Mouse (Mus musculus) urinary bladder, postnatal 36 days (tissue): Measurements from ENCODE around the gene Hist1h1t.
"Not testable (repeated sequence)": the region's sequence is repeated elsewhere in the genome, so short reads cannot be mapped to it uniquely, and the experiment has no call there.

Experiments
- DNase-seq, 2 experiments: peaks; one replicate each; pipeline ENCODE4 v3.0.0; 2022; ENCODE audit warnings: low spot score in 2 of 2, mixed read lengths in 1 of 2

Gene Hist1h1t

DNA sequence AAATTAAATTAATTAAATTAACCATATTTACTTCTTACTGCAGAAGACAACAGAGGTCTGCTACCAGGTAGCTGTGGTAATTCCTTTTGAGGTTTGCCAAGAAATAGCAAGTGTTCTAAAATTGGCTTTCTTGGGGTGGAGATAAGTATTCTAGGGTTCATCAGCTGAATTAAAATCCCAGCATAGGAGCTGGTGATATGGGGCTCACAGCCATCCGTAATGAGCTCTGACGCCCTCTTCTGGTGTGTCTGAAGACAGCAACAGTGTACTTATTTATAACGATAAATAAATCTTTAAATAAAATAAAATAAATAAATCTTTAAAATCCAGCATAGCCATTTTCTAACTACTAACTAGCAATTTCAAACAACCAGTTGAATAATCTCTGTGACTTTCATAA lies 4.2 kb downstream of the Hist1h1t start:
- no peak for DNase-seq

DNA sequence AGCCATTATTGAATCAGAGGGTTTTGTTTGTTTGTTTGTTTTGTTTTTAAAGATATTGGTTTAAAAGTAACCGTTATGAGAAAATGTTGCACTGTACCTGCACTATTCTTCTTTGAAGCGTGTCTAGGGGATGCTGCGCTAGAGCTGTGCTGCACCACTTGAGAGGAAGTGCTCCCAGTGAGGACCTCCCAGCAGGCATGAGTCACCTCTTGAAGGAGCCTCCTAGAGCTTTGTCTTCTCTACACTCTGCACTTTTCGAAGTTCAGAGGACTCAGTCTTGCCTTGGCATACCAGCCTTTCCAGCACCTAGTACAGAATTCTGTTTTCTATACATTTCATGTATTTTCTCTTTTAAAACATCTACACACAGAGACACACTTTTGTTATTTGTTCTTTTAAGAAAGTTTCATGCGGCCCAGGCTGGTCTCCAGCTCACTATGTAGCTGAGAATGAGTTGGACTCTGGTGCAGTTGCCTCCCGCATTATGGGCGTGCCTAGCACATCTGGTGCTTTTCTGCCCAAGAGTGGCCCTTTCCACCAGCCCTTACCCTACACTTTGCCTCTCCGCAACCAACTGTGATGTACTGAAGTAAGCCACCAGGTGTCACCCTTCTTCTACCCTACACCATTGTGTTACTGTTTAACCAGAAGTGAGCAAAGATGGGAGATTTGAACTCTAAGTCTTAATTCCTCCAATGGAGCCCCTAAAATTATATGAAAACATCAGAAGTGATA lies 5.3 kb downstream of the Hist1h1t start:
- DNase-seq = peak; percentile 50 to 69

GRCm38 (mm10) chr13:23702220-23702619 lies 6.6 kb downstream of the Hist1h1t start:
- no peak for DNase-seq

- not testable (repeated sequence) for DNase-seq
Measured at GRCm38 (mm10) chr13:23702801-23703200, 7.2 kb downstream of the Hist1h1t start.

DNA sequence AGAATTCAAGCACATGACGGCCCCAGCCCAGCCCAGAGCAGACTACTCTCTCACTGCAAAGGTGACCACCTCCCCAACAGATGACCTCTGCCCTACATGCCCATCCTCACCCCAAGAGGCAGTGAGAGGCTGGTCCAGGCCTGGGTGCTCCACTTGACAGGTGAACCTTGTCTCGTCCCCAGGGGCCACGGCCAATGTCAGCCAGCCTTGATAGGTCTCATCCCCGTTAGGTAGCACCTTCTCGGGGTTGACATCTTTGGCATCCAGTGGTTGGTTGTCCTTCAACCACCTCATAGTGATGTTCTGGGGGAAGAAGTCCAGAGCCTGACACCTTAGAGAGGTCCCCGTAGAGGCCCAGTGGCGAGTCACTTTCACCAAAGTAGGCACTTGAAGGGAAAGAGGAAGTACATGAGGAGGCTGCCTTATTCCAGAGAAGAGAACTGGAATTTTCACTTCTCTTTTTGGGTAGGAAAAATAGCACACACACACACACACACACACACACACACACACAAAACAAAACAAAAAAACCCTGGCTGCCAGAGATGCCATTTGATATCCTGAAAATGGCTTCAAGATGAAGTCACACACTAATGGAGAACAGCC lies 10.2 kb downstream of the Hist1h1t start:
- DNase-seq = no peak

GRCm38 (mm10) chr13:23706771-23707170 lies 11.2 kb downstream of the Hist1h1t start:
- no peak for DNase-seq

- no peak for DNase-seq
Measured at GRCm38 (mm10) chr13:23708041-23708440, 12.4 kb downstream of the Hist1h1t start.

GRCm38 (mm10) chr13:23708654-23709053 lies 13.0 kb downstream of the Hist1h1t start:
- DNase-seq = no peak

- DNase-seq = peak in 1 of 2 experiments; percentile 24
Measured at GRCm38 (mm10) chr13:23709714-23710373, 14.2 kb downstream of the Hist1h1t start.

- peak; percentile 40 to 53 for DNase-seq
Measured at GRCm38 (mm10) chr13:23710374-23711089, 14.9 kb downstream of the Hist1h1t start, which contains the start of gene Hfe. TSS of gene Hfe (minus strand) at chr13:23710854.

DNA sequence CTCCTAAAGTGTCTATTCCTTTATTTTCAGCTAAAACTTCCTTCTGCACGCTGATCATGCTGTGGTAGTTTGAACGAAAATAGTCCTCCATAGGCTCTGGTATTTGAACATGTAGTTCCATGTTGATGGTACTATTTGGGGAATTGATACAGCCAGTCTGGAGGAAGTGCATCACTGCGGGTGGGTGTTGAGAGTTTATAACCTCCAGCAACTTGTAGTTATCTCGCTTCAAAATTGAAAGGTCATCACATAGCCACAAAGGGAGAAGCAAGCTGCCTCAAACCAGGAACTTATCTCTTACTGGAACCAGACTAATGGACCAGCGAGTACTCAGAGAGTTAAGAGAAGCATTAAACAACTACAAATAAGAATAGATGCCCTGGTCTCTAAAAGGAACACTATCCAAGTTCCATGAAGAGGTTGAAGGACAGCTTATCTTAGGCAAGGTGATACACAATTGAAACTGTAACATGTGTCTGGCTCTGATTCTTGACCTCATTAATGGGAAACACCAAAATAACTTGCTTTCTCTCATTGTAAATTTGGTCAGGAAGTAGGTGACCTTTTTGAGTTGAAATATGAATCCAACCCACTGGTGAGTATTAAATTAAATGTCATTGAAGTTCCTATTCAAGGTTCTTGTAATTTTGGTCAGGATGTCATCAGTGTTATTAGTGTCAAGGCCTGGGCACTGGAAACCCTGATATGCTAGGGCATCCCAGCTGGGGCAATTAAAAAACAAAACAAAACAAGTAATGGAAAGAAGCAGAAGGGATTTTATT lies 20.8 kb downstream of the Hist1h1t start:
- no peak for DNase-seq

GRCm38 (mm10) chr13:23717176-23717575 lies 21.6 kb downstream of the Hist1h1t start:
- no peak for DNase-seq

- not testable (repeated sequence) for DNase-seq
Measured at GRCm38 (mm10) chr13:23717593-23718245, 22.1 kb downstream of the Hist1h1t start.

DNA sequence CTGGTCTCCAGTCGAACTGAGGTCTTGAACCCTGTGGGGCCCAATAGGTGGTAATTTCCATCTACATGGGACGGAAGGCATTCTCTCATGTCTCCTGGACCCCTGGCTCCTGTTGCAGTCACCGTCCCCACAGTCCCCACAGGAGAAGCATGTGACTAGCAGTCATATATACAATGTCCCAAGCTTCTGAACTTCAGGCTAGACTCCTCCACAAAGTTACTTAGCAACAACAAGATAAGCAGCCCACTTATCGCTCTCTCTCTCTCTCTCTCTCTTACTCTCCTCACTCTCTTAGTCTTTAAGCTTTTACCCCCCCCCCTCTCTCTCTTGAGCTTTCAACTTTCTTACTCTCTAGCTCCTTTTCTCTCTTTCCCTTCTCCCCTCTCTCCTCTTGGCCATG lies 28.6 kb downstream of the Hist1h1t start:
- DNase-seq = no peak

DNA sequence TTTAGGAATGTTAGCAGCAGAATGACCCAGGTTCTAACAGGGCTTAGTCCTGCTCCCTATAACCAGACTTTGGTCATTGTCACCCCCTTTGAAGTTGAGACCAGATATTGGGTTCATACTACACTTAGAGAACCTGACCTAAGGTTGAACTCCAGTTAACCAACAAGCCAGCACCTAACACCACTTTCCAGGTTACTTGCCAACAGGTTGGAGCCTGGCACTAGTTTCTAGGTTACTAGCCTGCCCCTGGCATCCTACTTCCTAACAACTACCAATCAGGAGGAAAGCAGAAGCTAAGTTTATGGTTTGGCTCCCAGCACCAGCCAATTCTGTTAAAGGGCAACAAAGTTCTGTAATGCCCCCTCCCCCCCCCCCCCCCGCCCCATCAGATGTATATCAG lies 29.6 kb downstream of the Hist1h1t start:
- no peak for DNase-seq

- no peak for DNase-seq
Measured at GRCm38 (mm10) chr13:23728472-23729191, 33.0 kb downstream of the Hist1h1t start.

- DNase-seq = no peak
Measured at GRCm38 (mm10) chr13:23729192-23729525, 33.5 kb downstream of the Hist1h1t start.

- DNase-seq = no peak
Measured at GRCm38 (mm10) chr13:23729706-23730105, 34.1 kb downstream of the Hist1h1t start.

- peak; percentile 32 to 52 for DNase-seq
Measured at GRCm38 (mm10) chr13:23730479-23730878, 34.9 kb downstream of the Hist1h1t start.

DNA sequence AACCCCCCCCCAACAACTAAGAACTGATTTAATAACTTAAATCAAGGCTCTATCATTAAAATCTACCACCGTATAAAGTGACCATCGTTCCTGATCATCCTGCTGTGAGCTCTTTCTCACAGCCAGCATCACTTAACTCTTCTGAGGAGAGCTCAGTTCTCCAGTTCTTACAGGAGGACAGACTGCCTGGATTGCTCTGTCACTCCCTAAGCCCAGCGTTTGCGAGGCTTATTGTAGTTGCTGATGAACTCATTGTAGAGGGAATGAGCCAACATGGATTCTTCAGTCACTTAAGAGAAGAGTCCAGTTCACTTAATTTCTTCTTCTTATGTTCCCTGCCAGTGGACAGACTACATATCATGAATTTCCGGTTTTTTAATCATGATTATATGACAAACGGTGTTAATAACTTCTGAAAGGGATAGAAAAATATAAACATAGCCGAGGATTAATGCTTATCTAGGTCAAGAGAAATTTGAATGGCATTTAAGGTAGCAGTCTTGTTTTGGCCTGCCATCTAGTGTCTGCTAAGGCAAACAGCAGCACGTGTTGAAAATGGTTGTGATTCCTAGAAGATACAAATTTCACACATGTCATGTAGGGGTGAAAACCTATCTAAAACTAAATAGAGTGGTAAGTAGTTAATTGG lies 36.7 kb downstream of the Hist1h1t start:
- DNase-seq = no peak
